Mouse (Mus musculus) liver, adult 10 weeks (tissue): ENCODE data around the gene Rb1. TPM values are rescaled to one million over a fixed set of nuclear protein-coding genes. Genes with fewer than 3 reads are reported as not detected.

ENCODE experiments used
- polyA plus RNA-seq: library from polyadenylated mRNA; stranded (reverse); fragments of 350-450 nt; fragmentation: Illumina TruSeq; extraction: RNeasy Lipid Tissue Mini Kit (QIAGEN cat#74804); gene quantifications from one replicate; pipeline ENCODE4 v1.2.3, GENCODE M21; 2014; ENCODE audit warnings: low read depth, low replicate concordance

The Rb1 gene
- polyA plus RNA-seq = 12.6 TPM

GRCm38 (mm10) chr14:73325456-73326381, at the start of gene Rb1:
Gene Rb1, minus strand, starts transcription at chr14:73325822.

GRCm38 (mm10) chr14:73237848-73238321, 87.7 kb downstream of the Rb1 start, which contains the start of gene Lpar6:
Gene Lpar6, plus strand, starts transcription at chr14:73237895.

Other genes with a start within 250 kb of the Rb1 start
- gene Rcbtb2, start 202.8 kb downstream of the Rb1 start, polyA plus RNA-seq = 52.6 TPM
- gene Lpar6, start 87.9 kb downstream of the Rb1 start, polyA plus RNA-seq = 17.7 TPM
- gene Itm2b, start 59.5 kb upstream of the Rb1 start, polyA plus RNA-seq = 1,572 TPM
- gene Med4, start 184.2 kb upstream of the Rb1 start, polyA plus RNA-seq = 16.5 TPM
- gene Sucla2, start 199.5 kb upstream of the Rb1 start, polyA plus RNA-seq = 419 TPM
- gene Nudt15, start 222.4 kb upstream of the Rb1 start, polyA plus RNA-seq = 1.5 TPM